Comparison of ENCODE assay signal across 27 mouse cellular contexts in genomic region chr11:62916765-62917164, GRCm38 (mm10). TPM values are rescaled to one million over a fixed set of nuclear protein-coding genes. Genes with fewer than 3 reads are reported as not detected.
"Had no signal": no experiment of that assay in that cellular context is flagged by ENCODE, and none has a peak within 500 bp of the region (broad histone marks: within the 10 kb centered on the region; RNA-seq: fewer than 3 reads in every experiment).

No protein-coding gene starts in this region.

- H3K9me3 ChIP-seq: limb, embryonic 10.5 days; neural tube, embryonic 12.5 days; neural tube, embryonic 15.5 days; stomach, embryonic 15.5 days had no signal

- H3K4me1 ChIP-seq: neural tube, embryonic 12.5 days had no signal

- H3K4me3 ChIP-seq: layer of hippocampus, adult 2 months; limb, embryonic 10.5 days; limb, embryonic 13.5 days; neural tube, embryonic 12.5 days; neural tube, embryonic 15.5 days; stomach, embryonic 15.5 days had no signal

- ATAC-seq: intestine, postnatal 0 days had no signal

- H3K27ac ChIP-seq: kidney, postnatal 0 days; layer of hippocampus, adult 2 months; limb, embryonic 10.5 days; limb, embryonic 13.5 days; liver, embryonic 14.5 days; neural tube, embryonic 12.5 days; neural tube, embryonic 15.5 days; stomach, embryonic 15.5 days had no signal

- H3K27me3 ChIP-seq: limb, embryonic 13.5 days; neural tube, embryonic 12.5 days; neural tube, embryonic 15.5 days; stomach, embryonic 15.5 days had no signal

- H3K4me2 ChIP-seq: limb, embryonic 13.5 days; lung, embryonic 14.5 days; midbrain, embryonic 11.5 days; neural tube, embryonic 12.5 days; neural tube, embryonic 15.5 days; stomach, embryonic 15.5 days had no signal

- H3K36me3 ChIP-seq: limb, embryonic 10.5 days; limb, embryonic 13.5 days; neural tube, embryonic 12.5 days; neural tube, embryonic 15.5 days; stomach, embryonic 15.5 days had no signal

- DNase-seq: kidney, adult 2 months; kidney, postnatal 25 days; layer of hippocampus, adult 9-11 months; lung, embryonic 14.5 days; lung, postnatal 14 days; midbrain, embryonic 14.5 days; right cerebral cortex, adult 18-20 months; right cerebral cortex, postnatal 14 days; right cerebral cortex, postnatal 4 days; thymus, postnatal 25 days had no signal

- H3K9ac ChIP-seq: limb, embryonic 13.5 days; liver, embryonic 14.5 days; lung, embryonic 14.5 days; neural tube, embryonic 12.5 days; neural tube, embryonic 15.5 days; stomach, embryonic 15.5 days had no signal

RNA-seq across cellular contexts. Expression of gene Cdrt4, which starts 34.2 kb away (rescaled TPM):
- total RNA-seq: layer of hippocampus, adult 2 months; left cerebral cortex, adult 18-20 months; left cerebral cortex, postnatal 25 days; megakaryocyte progenitor cell, adult 5-6 weeks; megakaryocyte-erythroid progenitor cell, adult 5-6 weeks had no signal
- polyA plus RNA-seq: intestine, postnatal 0 days; kidney, adult 2 months; kidney, embryonic 14.5 days; large intestine, adult 2 months; limb, embryonic 10.5 days; liver, embryonic 14.5 days; lung, embryonic 14.5 days; midbrain, embryonic 11.5 days; midbrain, embryonic 14.5 days; neural tube, embryonic 15.5 days; thymus, postnatal 0 days had no signal
